Mouse (Mus musculus): ENCODE results near the gene Il1rn.

Il1rn gene

DNA sequence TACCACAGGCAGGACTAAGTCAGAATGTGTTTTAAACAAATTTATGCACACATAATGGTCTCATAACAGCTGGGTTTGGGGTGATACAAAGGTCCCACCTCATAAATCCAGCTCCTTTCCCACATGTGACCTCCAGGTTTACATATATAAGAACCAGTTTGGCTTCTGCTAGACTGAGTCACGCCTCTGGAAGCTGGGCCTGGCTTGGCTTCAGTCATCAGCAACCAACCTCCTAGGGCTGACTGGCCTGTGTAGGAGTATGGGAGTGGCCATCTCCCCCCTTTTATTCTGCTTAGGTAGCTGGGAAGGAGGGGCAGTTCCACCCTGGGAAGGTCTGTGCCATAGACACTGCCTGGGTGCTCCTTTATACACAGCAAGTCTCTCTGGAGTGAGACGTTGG is at the start of gene Il1rn:
TSS of gene Il1rn (plus strand) at position 309 of the 400 bp plus-strand sequence.
- DNase-seq (ENCODE audit: extremely low read depth, insufficient read length, low spot score): peak; percentile 14

DNA sequence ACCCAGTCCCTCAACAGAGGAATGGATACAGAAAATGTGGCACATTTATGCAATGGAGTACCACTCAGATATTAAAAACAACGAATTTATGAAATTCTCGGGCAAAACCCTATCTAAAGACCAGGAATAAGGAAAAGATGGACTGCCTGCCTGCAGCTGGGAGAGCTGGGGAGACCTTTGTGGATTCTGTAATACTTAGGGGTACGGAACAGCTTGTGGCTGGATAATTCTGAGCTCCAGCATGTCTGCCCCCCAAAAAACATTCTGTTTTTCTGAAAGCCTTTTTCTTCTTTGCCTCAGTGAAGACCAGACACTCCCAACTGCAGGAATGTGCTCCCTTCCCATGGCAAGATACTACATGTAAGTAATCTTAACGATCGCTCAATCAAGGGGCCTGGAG is 45.8 kb upstream of the Il1rn start, which contains the start of gene Il1f10:
TSS of gene Il1f10 (plus strand) at position 301 of the 400 bp plus-strand sequence.
- DNase-seq (ENCODE audit: extremely low read depth, insufficient read length, low spot score): no peak

DNA sequence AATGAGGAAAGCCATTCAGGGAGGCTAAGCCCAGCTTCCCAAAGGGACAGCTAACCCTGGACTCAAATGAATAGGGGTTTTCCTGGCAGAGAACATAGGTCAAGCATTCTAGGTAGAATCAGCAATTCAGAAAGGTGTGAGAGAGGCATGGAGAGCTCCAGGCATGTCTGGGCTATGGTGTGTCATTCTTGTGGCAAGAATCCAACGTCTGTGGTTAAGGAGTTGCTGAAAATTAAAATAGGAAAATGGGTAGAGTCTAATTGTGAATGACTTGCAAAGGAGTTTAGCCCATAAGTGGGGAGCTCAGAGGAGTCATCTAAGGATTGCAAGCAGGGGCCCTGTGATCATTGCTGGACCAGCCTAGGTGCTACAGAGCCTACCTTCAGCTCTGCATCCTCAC is 42.0 kb upstream of the Il1rn start:
- DNase-seq (ENCODE audit: extremely low read depth, insufficient read length, low spot score): no peak

DNA sequence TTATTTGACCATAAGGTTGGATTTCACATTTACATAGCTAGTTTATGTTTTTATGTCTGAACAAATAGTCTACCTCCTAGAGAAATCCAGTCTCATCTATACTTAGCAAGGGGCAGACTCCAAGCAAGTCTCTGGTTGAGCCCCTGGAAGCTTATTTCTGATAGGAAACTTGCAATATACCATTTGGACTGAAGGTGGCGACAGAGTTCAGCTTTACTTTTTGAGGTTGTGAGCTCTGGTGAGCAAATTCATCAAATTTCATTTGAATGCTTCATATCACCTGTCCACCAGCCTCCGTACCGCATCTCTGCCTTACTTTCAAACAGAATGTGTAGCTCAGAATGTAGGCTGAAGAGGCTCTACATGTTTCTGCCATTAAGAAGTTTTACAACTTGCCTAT is 39.8 kb upstream of the Il1rn start:
- no peak for DNase-seq (ENCODE audit: extremely low read depth, insufficient read length, low spot score)

DNA sequence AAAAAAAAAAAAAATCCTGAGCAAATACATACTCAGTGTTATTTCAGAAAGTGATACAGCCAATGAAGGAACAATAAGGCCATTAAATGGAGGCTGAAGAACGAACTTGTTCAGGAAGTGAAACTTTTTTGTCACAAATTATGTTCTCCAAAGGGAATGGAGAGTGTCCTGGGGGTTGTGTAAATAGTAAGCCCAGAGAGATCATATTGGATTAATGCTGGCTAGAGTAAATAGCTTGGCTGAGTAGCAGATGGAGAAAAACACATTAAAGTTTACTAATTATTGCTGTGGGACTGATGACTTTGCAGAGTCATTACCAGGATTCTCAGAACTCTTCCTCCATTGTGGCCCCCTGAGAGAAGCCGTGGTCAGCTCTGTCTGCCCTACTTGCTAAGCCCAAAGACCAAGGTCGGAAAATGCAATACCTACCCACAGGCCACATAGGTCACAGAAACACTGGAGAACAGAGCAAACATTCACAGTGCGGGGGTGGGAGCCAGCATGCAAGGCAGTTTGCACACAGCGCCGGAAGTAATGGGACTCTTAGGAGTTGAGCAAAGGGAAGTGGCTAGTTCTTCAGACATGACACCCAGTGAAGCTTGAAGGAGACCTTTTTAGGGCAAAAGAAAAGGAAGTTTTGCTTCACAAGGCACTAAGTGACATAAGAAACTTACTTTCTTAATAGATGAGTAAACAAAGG is 25.2 kb upstream of the Il1rn start:
- no peak for DNase-seq (ENCODE audit: extremely low read depth, insufficient read length, low spot score)

DNA sequence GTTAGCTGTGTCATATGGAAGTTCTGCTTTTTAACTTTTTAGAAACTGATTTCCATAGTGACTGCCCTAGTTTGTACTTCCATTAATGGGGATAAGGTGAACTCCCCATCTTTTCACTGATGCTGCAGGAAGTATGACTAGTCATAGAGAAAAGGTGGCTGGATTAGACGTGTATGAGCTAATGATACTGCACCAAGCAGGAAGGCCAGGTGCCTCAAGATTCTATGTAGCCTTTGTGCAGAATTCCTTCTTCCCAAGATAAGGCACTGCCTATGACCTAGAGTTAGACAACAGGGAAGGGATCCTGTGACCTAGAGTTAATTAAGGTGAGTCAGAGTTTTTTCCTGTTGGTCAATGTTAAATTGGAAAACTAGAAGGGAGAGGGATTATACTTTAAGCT is 19.7 kb upstream of the Il1rn start:
- no peak for DNase-seq (ENCODE audit: extremely low read depth, insufficient read length, low spot score)

DNA sequence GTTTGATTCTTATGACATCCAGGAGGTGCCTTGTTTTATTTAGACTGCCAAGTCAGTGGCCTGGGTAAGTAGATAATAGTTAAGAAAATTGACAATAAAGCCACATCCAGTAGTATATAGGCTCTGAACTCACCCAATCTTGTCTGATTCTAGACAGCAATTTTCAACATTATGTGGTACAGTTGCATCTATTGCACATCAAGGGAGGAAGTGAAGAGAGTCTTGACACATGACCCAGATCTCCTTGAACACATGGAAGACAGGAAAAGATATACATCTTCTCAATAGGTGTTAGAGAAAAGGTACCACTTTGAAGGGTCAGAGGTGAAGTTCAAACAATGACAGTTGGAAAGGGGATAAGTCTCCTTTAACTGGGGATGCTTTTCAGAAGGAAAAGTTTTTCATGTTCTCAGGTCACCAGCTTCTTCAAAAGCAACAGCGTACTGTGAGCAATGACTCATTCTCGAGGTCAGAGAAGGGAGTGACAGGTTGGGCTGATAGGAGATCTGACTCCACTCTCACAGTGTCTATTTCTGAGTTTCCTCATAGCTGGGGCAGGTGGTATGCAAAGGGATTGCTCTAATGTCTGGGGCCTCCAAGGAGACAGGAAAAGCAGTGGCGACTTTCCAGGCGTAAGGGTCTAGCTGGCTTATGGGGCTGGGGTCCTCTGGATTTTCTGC is 18.6 kb upstream of the Il1rn start:
- no peak for DNase-seq (ENCODE audit: extremely low read depth, insufficient read length, low spot score)

DNA sequence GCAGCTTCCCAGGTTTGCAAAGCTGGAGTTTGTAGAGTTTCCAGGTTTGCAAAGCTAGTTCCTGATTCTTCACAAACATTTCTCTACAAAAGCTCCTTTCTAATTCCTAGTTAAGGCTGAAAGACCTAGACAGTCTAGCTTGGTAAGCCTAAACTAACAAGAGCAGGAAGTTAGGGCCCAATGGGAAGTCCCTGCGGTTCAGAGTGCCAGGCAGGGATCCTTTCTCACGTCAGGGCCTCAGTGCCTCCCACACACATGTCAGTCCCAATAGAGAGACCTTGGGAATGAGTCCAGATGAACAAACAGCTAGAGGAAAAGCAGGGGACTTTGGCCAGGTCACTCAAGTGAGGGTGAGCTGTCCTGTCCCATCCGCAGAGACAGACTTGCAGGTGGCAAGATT is 1.3 kb upstream of the Il1rn start:
- no peak for DNase-seq (ENCODE audit: extremely low read depth, insufficient read length, low spot score)

DNA sequence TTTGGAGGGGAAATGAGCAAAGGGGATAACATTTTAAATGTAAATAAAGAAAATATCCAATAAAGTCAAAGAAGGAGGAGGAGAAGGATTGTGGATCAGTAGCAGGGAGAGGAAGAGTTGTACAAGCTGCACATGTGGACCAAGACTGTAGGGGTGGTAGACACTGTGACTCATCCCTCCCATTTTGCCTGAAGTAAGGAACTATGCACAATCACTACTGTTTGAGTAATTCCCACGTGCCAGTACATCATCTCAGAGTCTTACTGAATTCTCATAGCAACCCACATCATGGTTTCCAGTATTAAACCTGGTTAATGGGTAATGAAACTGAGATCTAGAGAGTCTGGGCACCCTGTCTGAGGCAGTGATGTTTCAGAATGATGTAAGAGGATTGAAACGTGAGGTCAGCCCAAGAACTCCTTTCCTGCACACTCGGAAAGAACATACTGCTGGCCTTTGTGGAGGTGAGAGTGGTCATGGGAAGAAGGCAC is 4.8 kb downstream of the Il1rn start:
- DNase-seq (ENCODE audit: extremely low read depth, insufficient read length, low spot score): no peak

DNA sequence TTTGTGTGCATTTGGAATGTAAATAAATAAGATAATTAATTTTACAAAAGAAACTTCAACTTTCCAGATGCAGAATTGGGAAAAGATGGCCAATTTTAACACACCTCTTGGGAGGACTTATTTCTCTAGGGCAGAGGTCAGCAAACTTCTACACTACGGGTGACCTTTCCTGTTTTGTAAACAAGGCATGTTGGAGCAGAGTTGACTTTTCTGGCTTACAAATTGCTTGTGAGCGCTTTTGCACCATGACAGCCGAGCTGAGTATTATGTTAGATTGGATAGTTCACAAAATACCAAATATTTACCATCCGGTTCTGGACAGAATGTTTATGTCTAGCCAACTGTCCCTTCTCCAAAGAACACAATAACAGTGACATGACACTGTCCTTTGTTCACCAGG is 8.0 kb downstream of the Il1rn start:
- DNase-seq (ENCODE audit: extremely low read depth, insufficient read length, low spot score): no peak

DNA sequence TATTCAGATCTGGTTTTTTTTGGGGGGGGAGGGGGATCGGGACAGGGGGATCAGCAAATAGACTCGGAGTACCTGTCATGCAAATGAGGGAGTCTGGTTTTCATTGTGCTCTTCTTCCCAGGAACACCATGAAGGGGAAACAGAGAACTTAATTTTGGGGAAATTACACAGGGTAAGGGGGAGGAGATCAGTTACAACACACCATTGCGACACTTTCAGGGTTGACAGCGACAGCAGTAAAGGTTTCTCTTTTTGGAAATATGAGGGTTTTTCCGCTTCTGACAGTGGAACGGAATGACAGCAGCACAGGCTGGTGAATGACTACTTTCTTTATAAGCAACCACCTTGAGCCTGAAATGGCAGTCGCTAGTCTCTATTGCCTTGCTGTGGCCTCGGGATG is 8.4 kb downstream of the Il1rn start:
- DNase-seq (ENCODE audit: extremely low read depth, insufficient read length, low spot score): no peak

DNA sequence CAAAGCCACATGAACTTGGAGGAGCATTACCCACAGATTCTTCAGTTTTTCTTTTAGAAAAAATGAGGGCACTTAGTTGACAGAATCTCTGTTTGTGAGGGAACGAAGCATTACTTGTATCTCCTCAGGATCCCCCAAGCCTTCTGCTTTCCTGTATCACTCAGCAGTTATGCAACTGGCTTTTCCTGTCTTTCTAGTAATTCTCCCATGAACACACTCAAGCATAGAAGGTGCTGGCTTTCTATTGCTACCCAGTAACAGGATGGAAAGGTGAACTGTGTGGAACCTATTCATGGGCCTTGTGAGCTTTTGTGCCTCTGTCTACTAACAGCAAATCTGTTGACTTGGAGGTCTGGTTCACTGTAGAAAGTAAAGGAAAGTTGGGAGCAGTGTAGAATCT is 11.3 kb downstream of the Il1rn start:
- no peak for DNase-seq (ENCODE audit: extremely low read depth, insufficient read length, low spot score)

DNA sequence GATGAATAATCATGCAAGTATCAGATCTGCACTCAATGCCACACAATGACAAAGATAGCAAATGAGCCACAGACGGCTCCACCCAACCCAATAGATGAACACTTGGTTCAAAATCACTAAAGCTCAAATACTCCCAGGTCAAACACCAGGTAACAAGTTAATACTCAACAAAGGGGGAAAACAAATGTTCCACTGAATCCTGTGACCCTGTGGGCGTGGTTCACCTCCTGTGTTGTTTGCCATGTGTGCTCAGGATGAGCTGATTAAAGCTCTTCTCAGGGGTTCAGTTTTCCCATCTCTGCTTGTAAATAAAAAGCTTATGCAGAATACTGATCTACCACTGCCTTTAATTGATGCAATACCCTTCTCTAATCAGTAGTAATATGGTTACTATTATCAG is 14.5 kb downstream of the Il1rn start:
- no peak for DNase-seq (ENCODE audit: extremely low read depth, insufficient read length, low spot score)

DNA sequence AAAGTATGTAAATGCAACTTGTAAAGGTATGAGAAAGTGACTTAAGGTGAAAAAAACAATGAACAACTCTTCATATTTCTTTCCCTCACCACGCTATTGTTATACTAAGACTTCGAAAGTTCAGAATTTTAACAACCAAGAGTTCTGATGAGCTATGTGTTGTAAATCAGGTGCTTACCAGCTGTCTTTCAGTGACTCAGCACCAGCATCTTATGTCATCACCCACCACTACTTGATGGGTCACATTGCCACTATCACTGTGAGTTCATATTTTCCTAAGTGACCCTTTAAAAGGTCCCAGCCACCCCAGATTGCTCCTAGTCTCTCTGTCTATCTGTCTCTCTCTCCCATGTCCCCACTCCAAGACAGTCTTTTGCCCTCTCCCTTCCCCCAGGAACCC is 16.4 kb downstream of the Il1rn start:
- DNase-seq (ENCODE audit: extremely low read depth, insufficient read length, low spot score): no peak

DNA sequence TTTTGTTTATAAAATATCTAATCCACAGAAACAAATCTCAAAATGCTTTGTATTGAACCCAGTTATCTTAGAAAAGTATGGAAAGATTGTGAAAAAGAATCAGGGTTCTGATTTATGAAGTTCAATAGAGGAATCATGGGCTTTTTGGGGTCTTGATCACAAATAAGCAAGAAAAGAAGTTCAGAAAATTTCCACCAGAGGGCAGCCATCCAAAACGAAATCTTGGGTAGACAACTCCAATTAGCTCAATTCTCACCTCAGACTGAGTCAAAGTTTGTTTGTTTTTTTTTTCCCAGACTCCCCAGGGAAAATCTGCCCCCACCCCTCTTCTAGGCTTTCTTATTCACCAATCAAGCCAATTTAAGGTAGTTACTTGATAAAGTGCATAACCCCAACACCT is 21.0 kb downstream of the Il1rn start:
- DNase-seq (ENCODE audit: extremely low read depth, insufficient read length, low spot score): no peak

DNA sequence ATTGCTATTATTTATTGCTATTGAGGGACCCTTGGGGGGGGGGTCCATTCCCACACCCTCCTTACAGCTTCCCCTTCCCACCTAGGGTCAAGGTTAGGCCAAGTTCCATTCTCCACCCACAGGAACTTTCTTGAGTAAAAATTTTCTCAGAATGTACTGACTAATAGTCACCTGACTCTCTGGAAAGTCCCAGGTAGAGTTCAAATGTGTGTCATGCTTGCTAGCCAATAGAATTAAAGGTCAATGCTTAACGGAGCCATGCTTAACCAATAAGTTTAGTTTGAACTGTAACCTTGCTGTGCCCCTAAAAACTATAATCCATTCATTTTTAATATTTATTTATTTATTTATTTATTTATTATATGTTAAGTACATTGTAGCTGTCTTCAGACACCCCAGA is 22.7 kb downstream of the Il1rn start:
- DNase-seq (ENCODE audit: extremely low read depth, insufficient read length, low spot score): no peak

DNA sequence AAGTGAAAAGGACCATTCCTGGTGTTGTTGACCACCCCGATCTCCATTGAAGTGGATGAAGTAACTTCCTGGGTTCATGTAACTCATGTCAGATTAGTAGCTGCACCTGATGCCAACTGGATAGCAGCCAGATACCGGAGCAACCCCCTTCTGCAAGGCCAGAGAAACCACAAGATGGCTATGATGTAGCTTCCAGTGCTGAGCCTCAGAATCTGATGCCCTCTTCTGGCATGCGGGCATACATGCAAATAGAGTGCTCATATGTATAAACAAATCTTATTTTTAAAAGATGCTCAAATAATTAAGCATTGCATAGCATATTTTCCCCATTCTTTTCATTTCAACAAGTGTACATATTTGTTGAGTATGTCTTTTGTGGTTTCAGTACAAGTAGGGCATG is 27.2 kb downstream of the Il1rn start:
- no peak for DNase-seq (ENCODE audit: extremely low read depth, insufficient read length, low spot score)

DNA sequence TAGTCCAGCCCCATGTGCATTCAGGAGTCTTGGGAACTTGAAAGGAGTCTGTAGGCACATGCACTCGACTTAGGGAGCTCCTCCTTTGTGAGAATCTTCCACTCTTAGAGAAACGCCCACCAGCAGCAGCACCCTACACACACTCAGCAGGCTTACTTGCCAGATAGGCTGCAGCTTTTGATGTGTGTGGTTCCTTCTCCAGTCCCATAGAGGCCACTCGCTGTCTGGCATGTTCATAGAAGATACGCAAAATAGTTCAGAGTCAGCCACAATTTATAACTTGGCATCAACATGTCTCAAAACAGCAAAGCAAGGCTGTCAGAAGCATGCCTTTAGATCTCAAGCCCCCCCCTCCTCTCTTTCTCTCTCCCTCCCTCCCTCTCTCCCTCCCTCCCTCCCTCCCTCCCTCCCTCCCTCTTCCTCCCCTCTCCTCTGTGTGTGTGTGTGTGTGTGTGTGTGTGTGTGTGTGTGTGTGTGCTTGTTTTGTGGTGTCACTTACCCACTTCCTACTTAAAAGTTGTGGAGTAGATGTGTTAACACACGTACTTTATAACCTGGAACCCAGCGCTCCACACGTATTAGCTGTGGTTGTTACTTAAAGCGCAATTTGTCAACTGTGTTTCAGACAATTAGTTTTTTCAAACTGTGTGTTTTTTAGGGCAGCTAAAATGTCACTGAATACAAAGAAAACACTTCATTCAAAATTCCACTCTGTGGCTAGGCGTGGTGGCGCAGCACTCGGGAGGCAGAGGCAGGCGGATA is 29.7 kb downstream of the Il1rn start:
- no peak for DNase-seq (ENCODE audit: extremely low read depth, insufficient read length, low spot score)

DNA sequence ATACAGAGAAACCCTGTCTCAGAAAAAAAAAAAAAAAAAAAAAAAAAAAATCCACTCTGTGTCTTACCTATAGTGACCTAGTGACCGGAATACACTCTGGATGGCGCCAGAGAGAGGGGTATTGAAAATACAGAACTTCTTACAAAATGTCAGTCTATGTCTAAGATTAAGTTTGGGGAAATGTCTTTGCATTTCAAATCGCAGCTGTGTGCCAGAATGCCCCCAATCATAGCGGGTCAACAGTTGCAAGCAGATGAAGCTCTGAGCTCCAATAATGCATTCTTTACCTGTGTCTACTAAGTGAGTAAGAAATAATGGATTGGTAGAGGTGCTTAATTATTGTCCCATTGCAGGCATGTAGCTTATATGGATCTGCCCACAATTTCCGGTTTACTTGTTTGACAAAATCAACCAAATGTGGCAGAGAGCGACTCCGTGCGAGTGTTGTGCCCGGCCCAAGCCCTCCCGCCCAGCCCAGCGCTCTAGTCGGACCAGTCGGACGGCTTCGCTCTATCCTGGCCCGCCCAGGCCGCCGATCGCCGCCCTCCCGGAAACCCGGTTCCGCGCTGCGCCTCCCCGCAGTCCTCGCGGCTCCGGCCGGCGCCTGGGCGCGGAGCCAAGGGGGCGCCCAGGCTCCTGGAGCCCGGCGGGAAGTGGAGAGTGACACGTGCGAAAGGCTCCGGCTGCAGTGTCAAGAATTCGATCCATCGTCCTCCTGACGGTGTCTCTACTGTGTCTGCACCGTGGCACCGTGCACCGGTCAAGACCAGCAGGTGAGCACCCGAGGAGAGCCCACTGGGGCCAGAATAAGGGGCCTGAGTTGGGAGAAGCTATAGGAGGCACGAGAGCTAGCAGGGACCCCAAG is 30.6 kb downstream of the Il1rn start, which contains the start of gene Psd4:
TSS of gene Psd4 (plus strand) at position 551 of the 865 bp plus-strand sequence.
- peak; percentile 79 for DNase-seq (ENCODE audit: extremely low read depth, insufficient read length, low spot score)

DNA sequence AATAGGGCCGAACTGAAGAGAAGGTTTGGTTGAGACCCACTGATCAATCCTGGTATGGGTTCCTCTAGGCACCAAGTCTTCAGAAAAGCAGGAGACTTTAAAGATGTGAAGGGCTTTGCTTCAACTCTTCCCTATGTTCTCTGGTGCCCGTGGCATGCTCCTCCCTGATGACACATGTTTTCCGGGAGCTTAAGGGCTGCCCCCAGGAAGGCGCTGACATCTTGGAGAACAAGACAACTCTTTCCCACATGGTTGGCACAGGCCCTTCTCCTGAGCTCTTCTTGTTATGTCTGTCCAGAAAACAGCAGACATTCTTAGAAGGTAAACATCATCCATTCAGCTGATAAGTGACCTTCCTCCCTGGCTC is 31.2 kb downstream of the Il1rn start:
- DNase-seq (ENCODE audit: extremely low read depth, insufficient read length, low spot score): no peak
